Mouse (Mus musculus) adrenal gland, adult 8-10 months (tissue): Measurements from ENCODE around the gene Dclk1. TPM values are rescaled to one million over a fixed set of nuclear protein-coding genes. Genes with fewer than 3 reads are reported as not detected.
A peak's percentile ranks its signal among the peaks of the same experiment; 100 is the strongest.
"Not testable (repeated sequence)": the region's sequence is repeated elsewhere in the genome, so short reads cannot be mapped to it uniquely, and the experiment has no call there.

ENCODE experiments used
- DNase-seq: peaks from one replicate; pipeline ENCODE4 v3.0.0; 2022
- total RNA-seq, 4 experiments: library from RNA; stranded (reverse); gene quantifications; 2 replicates each; pipeline ENCODE4 v1.2.4; 2022

Dclk1 gene
- total RNA-seq: 1 to 10 TPM; 1.7 to 3.7 (median 2.4) TPM

DNA sequence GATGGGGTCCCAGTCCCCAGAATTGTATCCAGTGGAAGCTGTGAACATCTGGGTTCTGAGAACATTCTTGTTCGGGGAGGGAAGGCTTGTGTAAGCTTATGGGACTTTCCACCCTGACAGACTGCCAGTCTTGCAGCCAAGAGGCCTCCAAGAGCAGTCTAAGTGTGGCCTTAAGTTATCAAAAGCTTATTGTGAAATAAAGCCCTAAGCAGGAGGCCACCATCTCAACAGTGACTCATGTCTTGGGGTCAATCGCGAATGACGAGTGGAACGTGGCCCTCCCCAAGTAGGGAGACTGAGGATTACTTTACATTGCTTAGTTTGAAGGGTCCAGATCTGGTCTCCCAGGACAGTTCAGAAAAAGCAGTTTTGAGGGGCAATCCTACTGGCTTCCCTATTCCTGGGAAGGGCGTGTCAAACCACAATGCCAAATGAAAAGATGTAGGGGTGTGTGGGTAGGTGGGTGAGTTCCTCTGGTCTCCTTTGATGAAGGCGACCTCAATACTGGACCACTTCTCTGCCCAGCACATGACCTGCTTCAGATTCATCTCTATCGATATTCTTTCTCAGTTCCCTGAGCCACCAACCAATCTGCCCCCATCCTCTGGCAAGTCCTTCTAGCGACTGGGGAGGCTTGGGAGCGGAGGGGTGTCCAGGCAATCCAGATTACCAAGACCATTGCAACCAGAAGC lies at the start of gene Dclk1:
Gene Dclk1, plus strand, starts transcription at position 635 of the 692 bp plus-strand sequence.
- peak; percentile 6 for DNase-seq

DNA sequence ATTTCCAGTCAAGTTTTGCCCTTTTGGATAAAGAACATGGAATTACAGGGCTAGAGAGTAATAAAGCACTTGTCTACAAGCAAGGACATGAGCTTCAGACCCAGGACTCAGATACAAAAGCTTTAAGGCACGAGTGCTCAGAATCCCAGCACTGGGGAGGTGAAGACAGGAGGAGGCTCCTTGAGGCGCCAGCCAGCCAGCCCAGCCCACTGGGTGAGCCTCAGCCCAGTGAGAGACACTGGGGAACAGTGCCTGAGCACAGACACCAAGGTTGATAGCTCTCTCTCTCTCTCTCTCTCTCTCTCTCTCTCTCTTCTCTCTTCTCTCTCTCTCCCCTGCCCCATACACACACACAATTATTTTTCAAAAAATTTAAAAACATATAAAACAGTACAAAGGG lies 48.8 kb upstream of the Dclk1 start:
- no peak for DNase-seq

DNA sequence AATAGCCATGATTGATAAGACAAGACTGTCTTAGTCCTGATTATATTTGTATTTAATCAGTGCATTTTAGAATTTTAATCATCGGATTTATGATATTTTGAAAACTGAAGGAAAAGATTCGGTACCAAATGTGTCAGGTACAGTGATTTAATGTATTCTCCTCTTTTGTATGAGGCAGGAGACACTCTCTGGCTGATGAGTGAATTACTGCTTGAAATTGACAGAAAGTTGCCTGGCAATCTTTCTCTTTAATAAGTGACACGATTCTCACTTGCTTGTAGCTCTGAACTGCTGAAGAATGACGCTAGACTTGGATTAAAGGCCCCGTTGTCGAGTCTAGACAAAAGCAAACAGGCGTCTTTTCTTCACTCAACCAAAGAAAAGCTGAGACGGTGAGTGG lies 47.4 kb upstream of the Dclk1 start:
- DNase-seq: no peak

DNA sequence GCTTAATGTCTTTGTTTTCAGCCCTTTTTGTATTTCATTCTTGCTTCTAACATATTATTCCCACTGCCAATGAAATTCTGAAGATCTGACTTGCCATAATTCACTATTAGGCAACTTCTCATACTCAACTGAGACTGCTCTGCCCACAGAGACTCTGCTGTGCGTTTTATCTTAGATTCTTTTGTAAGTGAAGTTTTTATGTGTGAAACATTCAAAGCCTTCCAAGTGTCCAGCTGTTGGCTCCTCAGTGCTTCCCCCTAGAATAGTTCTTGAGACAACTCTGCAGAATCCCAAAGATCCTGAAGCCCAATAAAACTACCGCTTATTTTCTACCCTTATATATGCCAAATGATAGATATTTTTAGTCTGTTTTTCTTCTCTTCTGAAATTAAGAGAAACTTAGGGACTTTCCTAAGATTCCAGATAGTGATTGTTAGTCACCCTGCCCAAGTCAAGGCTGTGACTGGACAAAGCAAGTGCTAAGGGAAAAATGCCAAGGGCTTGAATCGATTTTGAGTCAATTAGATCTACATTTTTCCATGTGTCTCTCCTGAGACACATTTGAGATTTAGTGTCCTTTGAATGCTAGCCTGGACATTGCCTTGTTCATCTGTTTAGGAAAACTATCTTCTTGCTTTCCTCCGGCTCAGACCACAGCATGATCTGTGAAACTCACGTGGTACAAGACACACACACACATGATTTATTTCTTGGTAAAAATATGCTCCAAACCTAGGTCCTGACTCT lies 46.4 kb upstream of the Dclk1 start:
- no peak for DNase-seq

DNA sequence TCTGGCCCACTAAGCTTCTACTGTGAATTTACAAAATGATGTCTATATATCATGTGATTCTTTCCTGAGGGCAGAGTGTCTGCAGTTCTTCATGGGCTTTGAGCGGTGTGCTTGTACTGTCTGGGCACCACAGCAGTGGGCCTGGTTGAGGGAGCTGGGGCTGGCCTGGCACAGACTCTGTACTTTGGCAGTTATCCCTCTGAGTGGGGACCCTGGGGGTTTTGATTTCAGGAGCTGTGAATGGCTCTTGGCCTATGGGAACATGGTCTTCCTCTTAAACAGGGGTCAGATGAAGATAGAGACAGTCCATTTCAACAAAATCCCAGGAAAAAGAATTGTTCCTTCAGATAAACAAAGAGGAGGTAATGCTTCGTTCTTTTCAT lies 45.8 kb upstream of the Dclk1 start:
- no peak for DNase-seq

DNA sequence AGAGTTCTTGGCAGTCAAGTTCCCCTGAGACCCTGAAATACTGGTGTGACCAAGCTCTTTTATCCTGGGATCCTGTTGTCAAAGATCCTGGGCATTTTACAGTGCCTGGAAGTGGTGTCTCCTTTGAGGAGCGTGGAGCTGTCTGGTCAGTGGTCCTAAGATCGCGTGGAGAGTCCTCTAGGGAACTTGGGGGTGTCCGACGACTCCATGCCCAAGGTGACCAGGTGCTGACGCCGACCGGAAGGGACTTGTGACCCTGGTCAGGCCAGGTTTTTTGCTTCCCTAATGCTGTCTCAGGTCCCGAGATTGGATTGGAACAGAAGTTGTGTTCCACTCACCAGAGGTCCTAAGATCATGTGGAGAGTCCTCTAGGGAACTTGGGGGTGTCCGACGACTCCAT lies 38.5 kb upstream of the Dclk1 start:
- DNase-seq: not testable (repeated sequence)

DNA sequence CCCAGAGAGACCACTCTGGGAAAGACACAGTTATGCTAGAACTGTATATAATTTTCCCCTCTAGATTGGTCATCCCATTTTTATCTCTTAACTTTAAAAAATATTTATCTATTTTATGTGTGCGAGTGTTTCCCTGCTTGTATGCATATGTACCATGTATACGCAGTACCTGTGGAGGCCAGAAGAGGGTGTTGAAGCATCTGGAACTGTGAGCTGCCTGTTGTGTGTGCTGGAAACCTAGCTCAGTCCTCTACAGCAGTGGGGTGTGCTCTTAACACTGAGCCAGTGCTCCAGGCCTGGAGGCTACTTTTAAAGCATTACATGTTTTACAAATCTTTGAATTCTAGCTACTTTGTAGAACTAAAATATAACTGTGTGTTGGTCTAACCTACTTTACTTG lies 35.8 kb upstream of the Dclk1 start:
- DNase-seq: no peak

DNA sequence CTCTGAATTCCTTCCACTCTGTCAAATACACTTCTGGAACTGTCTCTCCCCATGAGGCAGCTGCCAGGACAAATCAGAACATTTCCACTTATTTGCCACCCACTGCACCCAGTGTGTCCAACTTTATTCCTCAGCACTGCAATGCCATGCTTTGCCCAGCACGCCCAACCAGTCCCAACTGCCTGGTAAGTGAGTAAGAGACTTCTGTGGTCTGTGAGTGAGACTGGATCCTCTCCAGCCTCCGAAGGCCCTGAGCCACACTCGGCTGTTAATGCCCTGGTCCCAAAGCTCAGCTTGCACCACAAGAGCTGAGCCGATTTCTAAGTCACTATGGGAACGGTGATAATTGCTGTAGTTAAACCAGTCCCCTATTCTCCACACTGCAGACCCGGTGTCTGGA lies 34.5 kb upstream of the Dclk1 start:
- DNase-seq: no peak

DNA sequence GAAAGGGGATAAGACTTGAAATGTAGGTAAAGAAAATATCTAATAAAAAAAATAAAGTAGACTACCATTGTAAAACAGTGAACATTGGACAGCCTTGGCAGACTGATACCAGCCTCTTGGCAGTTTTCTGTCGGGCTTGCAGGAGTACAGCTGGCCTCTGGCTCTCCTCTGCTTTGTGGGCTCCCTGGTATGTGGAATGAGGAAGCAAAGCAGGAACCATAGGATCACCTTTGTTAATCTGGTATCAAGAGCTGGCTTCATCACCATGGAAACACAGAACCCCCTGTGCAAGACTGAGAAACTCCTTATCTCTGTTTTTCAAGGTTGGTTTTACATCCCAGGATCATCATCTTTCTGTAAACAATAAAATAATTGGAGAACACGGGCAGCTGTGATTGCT lies 29.9 kb upstream of the Dclk1 start:
- no peak for DNase-seq

DNA sequence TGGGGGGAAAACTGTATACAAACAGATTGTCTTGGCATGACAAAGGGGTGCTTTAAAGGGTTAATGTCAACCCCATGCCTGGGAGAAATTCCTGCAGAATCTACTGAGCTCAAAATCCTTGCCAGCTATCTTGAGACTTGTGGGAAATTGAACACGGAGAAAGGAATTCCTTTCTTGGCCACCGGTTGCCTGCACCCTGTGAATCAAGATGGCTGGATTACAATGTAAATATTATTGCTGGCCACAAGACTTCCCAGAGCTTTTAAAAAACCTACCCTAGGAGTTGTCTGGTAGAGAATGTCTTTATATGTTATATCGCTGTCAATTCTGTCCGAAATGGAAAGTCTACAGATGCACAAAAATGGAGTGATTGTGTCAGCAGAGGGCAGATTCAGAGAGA lies 28.4 kb upstream of the Dclk1 start:
- no peak for DNase-seq

DNA sequence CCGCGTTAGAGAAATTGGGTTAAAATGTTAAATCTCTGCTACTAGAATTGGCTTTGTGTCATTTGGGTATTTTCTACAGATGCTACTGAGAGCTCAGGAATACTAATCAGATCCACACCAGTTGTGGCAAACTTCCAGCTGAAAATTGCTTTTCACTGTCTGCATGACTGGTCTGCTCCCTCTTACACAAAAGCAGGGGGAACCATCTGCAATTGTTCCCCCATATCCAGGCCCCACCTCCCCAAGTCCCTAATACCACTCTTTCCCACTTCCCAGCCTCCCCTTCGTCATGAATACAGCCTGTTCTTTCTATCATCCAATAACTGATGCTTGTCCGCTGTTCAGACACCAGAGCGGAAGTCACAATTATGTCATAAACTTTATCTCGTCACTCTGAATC lies 27.8 kb upstream of the Dclk1 start:
- no peak for DNase-seq

DNA sequence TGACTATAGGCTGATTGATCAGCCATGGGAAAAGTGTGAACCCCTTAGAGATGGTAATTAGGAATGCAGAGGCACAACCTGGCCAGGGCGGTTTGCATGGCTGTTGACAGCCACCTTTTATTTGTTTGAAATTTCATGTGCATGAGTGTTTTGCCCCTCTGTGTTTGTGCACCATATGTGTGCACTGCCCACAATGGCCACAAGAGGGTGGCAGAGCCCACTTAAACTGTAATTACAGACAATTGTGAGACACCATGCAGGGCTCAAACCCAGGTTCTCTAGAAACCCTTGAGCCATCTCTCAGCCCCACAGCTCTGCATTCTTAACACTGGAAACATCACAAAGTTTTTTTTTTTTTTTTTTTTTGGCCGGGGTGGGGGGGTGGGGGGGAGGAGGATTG lies 19.7 kb upstream of the Dclk1 start:
- no peak for DNase-seq

DNA sequence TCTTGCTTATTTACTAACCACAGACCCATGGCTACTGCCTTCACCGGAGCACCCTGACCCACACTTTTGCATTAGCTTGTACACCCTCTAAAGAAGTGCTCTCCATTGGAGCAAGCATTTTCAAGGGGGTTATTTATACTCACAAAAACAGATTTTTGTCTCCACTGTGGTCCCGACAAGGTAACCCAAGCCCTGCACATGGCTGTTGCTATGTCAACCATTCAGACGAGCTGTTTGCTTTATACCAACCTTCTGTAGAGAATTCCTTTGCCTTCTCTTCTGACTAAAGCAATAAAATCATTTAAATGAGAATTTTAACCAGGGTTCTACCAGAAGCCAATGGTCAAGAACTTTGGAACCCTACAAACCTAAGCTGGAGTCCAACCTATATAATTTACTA lies 18.3 kb upstream of the Dclk1 start:
- DNase-seq: no peak

DNA sequence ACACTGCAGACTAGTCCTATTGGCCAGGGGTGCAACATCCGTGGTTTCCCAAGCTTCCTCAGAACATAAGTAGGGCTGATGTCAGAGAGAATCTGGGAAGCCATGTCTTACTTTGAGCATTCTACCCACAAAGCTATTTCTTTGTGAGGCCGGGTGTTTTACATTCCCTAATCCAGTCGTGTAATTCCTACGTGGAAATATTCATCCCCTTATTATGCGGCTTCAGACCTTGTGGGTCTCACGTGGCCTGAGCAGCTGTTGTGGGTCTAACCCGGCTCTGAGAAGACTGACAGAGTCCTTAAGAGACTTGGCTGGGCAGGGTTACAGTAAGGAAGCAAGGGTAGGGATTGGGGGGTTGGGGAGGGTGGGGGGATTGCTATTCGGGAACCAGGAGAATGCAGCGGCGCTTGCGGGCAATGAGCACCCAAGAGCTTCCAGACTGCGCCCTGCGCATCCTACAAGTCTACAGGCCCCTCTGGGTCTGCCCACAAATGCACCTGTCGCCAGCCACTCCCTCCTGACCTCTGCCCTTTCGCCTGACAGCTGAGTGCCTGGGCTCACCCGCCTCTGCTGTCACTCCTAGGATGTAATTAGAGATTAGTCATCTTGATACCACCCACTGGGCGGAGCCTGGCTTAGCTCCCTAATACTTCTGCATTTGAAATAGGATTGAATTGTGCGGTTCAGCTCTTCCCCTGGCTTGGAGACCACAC lies 15.5 kb upstream of the Dclk1 start:
- no peak for DNase-seq

DNA sequence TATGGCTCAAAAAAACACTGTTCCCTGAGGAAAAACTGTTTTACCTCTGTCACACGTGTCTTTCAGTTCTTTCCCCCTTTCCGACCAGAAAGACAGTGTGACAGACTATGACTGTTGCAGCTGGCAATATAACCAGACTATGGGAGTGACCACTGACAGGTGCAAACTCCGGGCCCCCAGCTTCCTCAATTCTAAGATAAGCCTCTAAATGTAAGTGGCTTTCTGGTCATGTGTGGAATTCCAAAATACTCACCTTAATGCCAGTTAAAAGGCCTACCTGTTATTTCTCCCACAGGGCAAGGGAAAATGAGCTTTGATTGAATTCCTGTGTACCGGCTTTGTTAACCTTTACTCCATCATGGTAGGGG lies 15.0 kb upstream of the Dclk1 start:
- no peak for DNase-seq

DNA sequence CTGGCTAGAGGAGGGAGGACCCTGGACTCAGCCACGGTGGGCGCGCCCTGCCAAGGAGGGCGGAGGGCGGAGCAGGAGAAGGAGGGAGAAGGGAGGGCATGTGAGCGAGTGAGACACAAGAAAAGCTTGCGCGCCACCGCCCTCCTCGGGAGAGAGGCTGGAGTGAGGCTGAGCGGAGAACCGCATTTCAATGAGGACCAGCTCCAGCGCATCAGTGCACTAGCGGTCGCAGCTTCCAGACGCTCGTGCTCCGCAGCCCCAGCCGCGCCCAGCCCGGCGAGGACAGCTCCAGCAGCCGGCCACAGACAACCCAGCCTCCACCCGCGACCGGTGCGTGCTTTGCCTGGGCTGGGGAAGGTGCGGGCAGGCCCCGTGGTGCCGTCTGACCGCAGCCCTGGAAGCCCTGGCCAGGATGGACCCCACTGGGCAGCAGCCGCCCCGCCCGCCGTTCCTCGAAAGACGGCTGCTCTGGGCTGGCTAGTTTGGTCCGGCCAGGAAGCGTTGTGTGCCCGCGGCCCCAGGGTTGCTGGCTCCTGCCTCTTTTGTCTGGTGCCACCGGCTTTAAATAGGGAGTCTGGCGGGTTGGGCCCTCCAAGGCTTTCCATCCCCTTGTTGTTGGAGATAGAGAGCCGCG lies 375 bp downstream of the Dclk1 start:
- no peak for DNase-seq

DNA sequence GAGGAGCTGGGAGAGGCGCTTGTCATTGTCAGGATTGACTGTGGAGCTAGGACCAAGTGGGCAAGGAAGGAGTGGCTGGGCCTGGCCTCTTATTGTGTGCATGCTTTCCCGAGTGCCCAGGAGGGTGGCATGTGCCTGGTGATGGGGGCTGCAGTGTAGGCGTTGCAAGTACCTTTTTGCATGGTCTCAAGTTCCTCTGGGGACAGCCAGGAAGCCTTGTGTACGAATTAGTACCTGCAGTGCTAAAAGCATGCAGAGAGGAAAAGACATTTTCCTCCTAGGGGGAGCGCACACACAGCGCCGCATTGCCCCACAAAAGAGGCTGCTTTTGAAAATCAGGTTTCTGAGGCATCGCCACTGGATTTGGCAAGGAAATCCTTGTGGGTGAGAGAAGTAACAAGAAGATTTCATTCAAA lies 900 bp downstream of the Dclk1 start:
- DNase-seq: no peak

DNA sequence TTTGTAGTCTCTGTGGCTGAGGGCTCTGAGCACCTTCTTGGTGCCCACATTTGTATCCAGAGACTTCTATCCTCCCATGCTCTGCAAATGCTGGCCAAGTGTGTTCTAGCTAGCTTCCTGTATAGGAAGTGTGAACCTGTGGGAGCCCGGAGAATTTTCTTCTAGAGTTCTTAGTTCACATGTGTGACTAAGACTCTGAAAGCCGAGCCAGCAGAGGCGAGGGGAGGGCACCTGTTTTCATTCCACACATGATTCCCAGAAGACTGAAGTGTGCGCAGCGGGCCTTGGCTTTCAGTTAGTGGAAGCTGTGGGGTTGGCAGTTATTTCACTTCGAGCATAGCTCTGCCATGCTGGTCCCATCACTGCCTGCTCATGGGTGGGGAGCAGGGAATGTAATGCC lies 1.9 kb downstream of the Dclk1 start:
- DNase-seq: no peak

DNA sequence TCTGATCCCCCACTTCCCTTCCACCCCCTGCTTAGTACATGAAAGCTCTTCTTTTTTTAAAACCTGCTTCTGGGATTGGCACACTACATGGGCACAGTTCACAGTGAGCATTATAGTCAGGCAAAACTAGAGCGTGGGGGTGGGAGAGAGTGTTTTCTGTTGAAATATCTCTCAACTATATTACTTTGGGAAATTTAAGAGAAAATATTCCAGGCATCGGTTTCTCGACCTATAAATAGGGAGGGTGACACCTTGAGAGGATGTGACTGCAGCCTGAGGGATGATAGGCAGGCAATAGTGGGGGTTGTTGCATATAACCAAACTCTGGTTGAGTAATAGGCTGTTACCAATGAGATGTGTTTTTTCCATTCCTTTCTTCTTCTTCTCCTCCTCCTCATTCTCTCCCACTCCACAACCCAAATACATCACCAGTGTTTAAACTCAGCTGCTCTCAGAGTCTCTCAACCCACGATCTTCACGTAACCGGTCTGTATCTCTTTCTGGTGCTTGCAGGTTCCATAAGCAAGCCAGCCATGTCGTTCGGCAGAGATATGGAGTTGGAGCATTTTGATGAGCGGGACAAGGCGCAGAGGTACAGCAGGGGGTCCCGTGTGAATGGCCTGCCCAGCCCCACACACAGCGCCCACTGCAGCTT lies 4.6 kb downstream of the Dclk1 start:
- DNase-seq: no peak

DNA sequence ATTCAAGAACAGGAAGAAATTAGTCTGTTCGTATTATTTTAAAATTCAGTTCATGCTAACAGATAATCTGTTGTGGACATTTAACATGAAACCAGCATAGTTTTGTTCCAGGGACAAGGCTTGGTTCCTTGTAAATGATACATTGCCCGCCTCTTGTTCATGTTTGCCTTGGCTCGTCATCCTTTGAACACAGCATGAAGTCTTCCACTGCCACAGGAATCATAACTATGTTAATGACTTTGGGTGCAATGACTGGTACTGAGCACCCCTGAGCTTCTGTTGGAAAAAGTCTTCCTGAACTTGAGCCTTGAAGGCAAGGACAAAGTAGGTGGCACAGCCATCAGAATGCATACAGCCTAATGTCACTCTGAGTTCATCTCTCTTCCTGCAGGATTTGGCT lies 5.9 kb downstream of the Dclk1 start:
- DNase-seq: no peak

DNA sequence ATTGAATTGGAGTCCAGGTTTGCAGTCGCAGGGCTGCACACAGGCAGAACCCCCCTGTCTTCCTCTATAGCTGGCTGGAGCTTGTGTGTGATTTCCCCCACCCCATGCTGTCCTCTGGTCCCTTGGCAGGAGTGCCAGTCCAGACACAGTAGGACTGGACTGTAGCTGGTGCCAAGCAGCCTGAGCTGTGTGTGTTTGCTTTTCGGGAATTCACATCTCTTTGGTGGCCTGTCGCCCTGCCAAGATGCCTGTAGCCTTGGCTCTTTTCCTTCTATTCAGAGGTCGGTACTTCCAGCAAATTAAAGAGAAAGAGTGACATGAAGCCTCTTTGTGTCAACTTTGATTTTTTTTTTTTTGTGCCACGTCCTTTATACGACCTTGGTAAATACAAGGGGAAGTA lies 6.3 kb downstream of the Dclk1 start:
- DNase-seq: no peak

DNA sequence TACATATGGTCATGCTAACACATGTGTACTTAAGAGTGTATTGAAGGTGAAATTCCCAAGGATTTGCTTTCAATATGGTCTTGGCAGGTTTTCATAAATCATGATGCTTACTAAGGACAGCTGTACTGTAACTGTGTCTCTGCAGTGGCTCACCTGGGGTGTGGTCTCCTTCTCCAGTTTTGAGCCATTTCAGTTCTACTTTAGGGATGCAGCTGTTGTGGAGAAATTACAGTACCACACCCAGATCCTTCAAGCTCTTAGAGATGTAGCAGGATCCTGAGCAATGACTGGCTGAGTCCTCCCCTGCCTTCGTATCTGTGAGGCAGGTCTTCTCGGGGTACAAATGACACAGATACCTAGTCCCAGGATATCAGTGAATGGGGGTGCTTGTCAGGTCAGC lies 8.5 kb downstream of the Dclk1 start:
- no peak for DNase-seq

DNA sequence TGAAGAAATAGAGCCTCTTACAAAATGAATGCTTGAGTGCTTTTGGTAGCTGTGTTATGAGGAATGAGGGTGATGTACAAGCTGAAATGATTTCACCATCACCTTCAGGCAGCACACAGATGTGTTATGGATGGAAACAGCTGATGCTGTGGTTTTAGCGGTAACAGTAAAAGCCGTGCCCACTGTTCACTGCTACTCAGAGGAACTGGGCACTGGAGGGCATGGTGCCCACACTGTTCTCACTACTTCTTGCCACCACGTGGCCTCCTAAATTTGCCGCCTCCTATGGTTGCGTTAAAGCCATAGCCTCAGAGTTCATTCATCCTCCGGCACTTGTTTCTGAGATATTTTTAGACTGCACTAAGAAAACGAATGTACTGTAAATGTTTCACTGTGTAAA lies 18.0 kb downstream of the Dclk1 start:
- no peak for DNase-seq
